Mouse (Mus musculus) testis, postnatal 10 days (tissue): ENCODE measurements at regions not wholly inside any gene's neighbourhood (a gene's known extent, or its start where the extent isn't known, plus 50 kb on each side); places are given as distances from the start of the nearest gene placed in this dataset.

ENCODE experiments used
- DNase-seq: peaks from one replicate; pipeline ENCODE4 v3.0.0; 2021; ENCODE audit warnings: low spot score

- DNase-seq: no peak
Observed at GRCm38 (mm10) chr10:43634371-43635080, 56.4 kb downstream of the Cd24a start.

- peak; percentile 17 for DNase-seq
Observed at GRCm38 (mm10) chr10:43641169-43641945, 63.3 kb downstream of the Cd24a start.

GRCm38 (mm10) chr10:43646326-43646725, 68.2 kb downstream of the Cd24a start:
- no peak for DNase-seq

GRCm38 (mm10) chr10:43646965-43647364, 68.9 kb downstream of the Cd24a start:
- no peak for DNase-seq

- no peak for DNase-seq
Observed at GRCm38 (mm10) chr10:43648186-43648585, 70.1 kb downstream of the Cd24a start.

- no peak for DNase-seq
Observed at GRCm38 (mm10) chr10:43648815-43649447, 70.8 kb downstream of the Cd24a start.

GRCm38 (mm10) chr10:43650449-43650848, 72.4 kb downstream of the Cd24a start:
- no peak for DNase-seq

- no peak for DNase-seq
Observed at GRCm38 (mm10) chr10:43651505-43651904, 73.4 kb downstream of the Cd24a start.

GRCm38 (mm10) chr10:43651915-43652314, 73.8 kb downstream of the Cd24a start:
- DNase-seq: no peak

- DNase-seq: no peak
Observed at GRCm38 (mm10) chr10:43655082-43655671, 77.1 kb downstream of the Cd24a start.

- DNase-seq: no peak
Observed at GRCm38 (mm10) chr10:43655680-43656079, 77.6 kb downstream of the Cd24a start.

GRCm38 (mm10) chr10:43656207-43656606, 78.1 kb downstream of the Cd24a start:
- no peak for DNase-seq

GRCm38 (mm10) chr10:43657501-43658225, 79.6 kb downstream of the Cd24a start:
- DNase-seq: no peak

GRCm38 (mm10) chr10:43658226-43658593, 80.1 kb downstream of the Cd24a start:
- no peak for DNase-seq

GRCm38 (mm10) chr10:43664844-43665243, 86.8 kb downstream of the Cd24a start:
- no peak for DNase-seq

GRCm38 (mm10) chr10:43666262-43667085, 88.4 kb downstream of the Cd24a start:
- DNase-seq: no peak

- DNase-seq: no peak
Observed at GRCm38 (mm10) chr10:43667086-43667690, 89.1 kb downstream of the Cd24a start.

- no peak for DNase-seq
Observed at GRCm38 (mm10) chr10:43667732-43668247, 89.7 kb downstream of the Cd24a start.

GRCm38 (mm10) chr10:43669471-43669870, 91.4 kb downstream of the Cd24a start:
- no peak for DNase-seq

- no peak for DNase-seq
Observed at GRCm38 (mm10) chr10:43670745-43671144, 92.7 kb downstream of the Cd24a start.
